Mouse (Mus musculus) cerebellum, adult (tissue): ENCODE measurements around the gene Lrch3.
A peak's percentile ranks its signal among the peaks of the same experiment; 100 is the strongest.
"Not testable (repeated sequence)": the region's sequence is repeated elsewhere in the genome, so short reads cannot be mapped to it uniquely, and the experiment has no call there.

Source experiments
- ATAC-seq: cut with Nextera tagmentation; 2 replicates; pipeline ENCODE4 v1.9.2; 2017; ENCODE audit warnings: mild to moderate bottlenecking, moderate library complexity, mixed read lengths; ENCODE audit not compliant: insufficient number of reproducible peaks, low FRiP score, low TSS enrichment

The Lrch3 gene

DNA sequence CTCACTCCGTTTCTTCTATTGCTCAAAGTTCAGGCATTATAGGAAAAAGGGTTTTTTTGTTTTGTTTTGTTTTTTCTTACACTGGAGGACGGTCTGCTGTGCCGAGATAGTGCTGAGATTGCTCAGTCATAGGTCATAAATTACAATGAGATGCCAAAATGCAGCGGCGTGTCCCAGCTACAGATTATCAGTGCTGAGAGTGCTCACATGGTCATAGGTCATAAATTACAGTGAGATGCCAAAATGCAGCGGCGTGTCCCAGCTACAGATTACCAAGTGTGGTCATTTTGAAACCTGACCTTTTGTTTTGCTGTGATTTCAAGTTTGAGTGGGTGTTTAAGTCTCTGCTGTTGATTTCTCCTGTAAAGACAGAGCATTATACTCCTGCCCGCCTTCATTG lies 7.2 kb upstream of the Lrch3 start:
- no peak for ATAC-seq

DNA sequence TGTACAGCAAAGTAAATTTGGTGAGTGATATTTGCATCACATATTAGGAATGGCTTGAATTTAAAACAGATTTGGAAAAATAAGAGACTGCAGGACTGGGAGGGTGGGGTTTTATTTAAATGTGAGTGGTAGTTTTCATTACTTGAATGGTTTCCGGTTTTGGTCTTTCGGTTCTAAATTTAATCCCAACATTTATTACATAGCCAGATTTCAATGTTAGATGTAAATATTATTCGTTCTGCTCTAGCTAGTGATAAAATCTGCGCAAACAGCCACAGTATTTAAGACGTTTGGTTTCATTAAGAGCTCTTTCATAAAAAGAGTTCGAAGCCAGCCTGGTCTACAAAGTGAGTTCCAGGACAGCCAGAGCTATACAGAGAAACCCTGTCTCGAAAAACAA lies 688 bp upstream of the Lrch3 start:
- no peak for ATAC-seq

- ATAC-seq: no peak
Measured at GRCm38 (mm10) chr16:32915292-32916068, 1.6 kb downstream of the Lrch3 start.

- not testable (repeated sequence) for ATAC-seq
Measured at GRCm38 (mm10) chr16:32926629-32927028, 12.7 kb downstream of the Lrch3 start.

DNA sequence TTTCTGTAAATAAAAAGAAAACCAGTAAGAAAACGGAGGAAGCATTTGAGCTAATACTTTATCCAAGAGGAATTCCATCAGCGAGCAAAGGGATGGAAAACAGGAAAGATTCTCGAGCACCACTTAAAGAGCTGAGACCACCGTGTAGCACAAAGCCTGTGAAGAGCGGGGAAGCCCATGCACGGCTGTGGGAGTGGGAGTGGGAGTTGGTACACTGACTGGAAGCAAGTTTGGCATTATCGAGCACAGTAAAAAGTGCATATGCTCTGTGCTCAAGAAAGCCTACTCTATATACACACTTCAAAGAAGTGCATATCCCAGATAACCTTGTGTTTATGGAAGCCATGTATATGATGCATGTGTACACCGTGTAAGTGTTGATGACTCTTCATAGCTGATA lies 13.1 kb downstream of the Lrch3 start:
- ATAC-seq: no peak

DNA sequence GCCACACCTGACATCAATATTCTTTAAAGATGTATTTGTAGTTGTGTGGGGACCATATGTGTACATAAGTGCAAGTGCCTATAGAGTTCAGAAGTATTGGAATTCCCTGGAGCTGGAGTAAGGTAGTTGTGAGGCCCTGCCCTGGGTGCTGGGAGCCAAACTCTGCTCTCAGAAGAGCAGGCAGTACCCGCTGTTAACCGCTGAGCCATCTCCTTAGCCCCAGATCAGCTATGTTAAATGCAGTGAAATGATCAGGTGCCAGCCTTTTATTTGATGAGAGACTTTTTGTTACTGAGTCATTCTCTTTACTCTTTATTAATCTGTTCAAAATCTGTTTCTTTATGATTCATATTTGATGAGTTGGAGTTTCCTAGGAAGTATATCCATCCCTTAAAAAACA lies 16.0 kb downstream of the Lrch3 start:
- ATAC-seq: no peak

DNA sequence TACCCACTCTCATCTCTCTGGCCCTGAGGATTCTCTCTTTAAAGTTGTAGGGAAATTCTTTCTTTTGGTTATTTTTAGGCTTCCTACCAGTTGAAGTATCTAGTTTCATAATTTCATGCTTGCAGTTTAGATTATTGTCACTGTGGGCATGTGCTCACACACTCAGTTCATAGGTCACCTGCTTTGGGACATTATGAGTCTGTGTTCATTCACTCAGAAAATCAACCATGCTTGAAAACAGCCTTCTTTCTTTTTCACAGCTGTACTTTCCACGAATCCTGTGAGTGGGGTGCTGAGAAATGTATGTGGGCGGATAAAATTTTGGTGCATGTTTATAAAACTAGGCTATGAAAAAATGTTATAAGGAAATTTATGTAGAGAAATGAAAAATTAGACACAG lies 20.6 kb downstream of the Lrch3 start:
- ATAC-seq: no peak

GRCm38 (mm10) chr16:32935088-32935487 lies 21.2 kb downstream of the Lrch3 start:
- no peak for ATAC-seq

GRCm38 (mm10) chr16:32937358-32937757 lies 23.5 kb downstream of the Lrch3 start:
- ATAC-seq: no peak

GRCm38 (mm10) chr16:32939301-32939700 lies 25.4 kb downstream of the Lrch3 start:
- ATAC-seq: peak; percentile 82

GRCm38 (mm10) chr16:32939716-32940115 lies 25.8 kb downstream of the Lrch3 start:
- not testable (repeated sequence) for ATAC-seq

DNA sequence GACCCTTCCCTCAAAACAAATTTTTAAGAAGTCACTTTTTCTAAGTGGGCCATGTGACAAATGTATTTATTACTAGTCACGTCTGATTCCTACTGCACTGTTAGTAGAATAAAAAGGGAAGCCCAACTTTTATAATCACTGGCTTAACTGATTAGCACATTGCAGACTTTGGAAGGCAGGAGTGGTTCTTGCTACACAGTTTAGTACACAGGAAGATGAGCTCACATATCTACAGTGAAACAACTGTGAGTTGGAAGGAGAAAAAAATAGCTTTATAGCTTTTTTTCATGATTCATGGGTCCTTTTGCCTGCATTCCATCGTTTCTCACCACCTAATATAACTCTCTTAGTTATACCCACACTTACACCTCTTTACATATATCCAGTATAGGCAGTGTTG lies 27.3 kb downstream of the Lrch3 start:
- not testable (repeated sequence) for ATAC-seq

GRCm38 (mm10) chr16:32942694-32943093 lies 28.8 kb downstream of the Lrch3 start:
- ATAC-seq: no peak

DNA sequence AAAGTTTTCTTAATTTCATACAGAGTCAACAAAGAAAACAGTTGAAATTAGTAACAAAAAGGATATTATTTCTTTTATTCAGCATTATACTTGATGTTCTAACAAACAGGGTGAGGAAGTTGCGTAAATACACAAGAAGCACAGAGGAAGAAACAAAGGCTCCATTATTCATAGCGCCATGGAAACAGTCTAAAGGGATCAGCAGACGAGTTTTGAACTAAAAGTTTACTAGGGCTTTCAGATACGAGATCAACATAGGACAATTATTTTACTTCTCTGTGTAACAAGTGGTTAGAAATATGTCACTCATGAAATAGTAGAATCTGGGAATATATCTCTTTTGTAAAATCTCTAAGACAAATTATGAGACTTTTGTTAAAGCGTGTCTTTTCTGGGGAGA lies 31.5 kb downstream of the Lrch3 start:
- no peak for ATAC-seq

DNA sequence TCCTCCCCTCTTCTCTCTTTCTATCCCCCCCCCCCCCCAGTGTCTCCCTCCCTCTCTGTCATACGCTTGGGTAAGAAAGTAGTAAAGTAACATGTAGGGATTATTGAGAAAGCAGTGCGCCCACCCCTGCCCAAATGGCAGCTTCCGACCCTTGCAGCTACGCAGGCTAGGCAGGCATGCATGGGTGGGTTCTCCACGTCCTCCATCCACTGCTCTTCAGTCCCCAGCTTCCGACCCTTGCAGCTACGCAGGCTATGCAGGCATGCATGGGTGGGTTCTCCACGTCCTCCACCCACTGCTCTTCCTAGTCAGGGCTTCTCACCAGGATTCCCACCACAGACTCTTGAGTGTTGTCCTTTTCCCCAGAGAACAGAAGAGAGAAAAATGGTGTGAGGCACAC lies 34.1 kb downstream of the Lrch3 start:
- ATAC-seq: no peak

DNA sequence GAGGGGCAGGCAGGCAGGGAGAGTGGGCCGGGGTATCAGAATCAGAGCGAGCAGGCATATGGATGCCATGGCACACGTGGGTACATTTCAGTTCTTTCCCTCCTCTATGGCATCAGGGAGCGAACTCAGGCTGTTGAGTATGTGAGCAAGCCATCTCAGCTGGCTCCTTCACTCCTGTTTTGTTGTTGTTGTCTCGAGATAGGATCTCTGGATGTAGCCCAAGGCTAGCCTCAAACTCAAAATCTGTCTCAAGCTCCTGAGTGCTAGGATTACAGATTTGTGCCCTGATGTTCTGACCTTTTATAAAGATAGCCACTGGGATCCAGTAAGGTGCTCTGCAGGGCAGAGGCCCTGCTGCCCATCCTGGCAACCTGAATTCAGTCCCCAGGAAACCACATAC lies 34.8 kb downstream of the Lrch3 start:
- ATAC-seq: no peak

DNA sequence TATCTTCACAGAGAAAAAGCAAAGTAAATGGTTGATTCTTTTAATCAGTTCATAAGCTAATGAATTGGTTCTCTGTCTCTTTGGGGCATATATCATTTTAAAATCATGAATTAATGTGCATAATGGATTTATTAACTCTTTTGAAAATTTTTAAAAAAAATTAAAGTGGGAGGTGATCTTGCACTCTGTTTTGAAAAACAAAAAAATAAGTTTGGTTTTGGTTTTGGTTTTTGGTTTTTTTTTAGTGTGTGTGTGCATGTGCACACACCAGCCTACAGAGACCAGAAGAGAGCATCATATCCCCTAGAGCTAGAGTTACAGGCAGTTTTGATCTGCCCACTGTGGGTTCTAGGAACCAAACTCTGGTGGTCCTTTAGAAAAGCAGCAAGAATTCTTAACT lies 35.4 kb downstream of the Lrch3 start:
- ATAC-seq: no peak

GRCm38 (mm10) chr16:32951074-32951473 lies 37.2 kb downstream of the Lrch3 start:
- ATAC-seq: no peak

DNA sequence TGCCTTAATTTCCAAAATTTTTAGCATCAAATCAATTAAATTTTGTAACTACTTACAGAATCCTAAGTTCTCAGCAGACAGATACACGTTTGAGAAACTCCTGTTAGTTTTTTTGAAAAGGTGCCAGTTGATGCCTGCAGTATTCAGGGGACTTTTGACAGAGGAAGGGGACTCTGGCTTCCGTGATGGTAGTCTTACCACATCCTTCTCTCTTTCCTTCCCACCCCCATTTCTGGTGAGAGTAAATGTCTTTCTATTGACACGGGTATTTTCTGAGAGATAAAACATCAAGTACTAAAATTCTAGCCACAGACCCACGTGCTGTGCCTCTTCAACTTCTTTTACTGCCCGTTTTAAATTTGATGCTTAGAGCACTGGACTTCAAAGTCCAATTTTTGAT lies 39.9 kb downstream of the Lrch3 start:
- no peak for ATAC-seq

GRCm38 (mm10) chr16:32954304-32954703 lies 40.4 kb downstream of the Lrch3 start:
- ATAC-seq: no peak

GRCm38 (mm10) chr16:32956889-32957288 lies 43.0 kb downstream of the Lrch3 start:
- ATAC-seq: no peak

DNA sequence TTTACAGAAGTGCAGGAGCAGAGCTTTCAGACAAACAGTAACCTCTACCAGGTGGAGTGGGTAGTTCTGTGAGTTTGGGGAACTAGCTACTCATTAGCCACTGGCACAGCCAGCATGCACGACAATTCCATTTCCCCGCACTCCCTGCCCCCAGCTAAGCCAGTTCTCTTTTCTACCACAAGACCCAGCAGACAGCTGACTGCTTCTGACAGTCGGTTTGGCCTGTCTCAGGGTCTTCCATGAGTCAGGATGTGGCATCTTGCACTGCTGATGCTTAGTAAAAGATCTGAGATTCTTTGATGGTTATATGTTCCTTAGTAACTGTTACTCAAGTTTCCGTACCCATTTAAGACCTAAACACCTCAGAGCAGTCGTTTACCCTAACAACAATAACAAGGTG lies 58.6 kb downstream of the Lrch3 start:
- ATAC-seq: no peak

- no peak for ATAC-seq
Measured at GRCm38 (mm10) chr16:32973047-32973446, 59.1 kb downstream of the Lrch3 start.
